Mouse (Mus musculus) CH12.LX (cell line): ENCODE data around the gene Selplg.

Experiments used
- CTCF ChIP-seq, 2 experiments: IDR thresholded peaks in 1 of 2; conservative IDR thresholded peaks in 1 of 2; 2 replicates each; pipeline ENCODE4 v1.5.1; 2011 to 2012; ENCODE audit warnings: low read depth in 2 of 2, low read length in 2 of 2, improper control_type of control experiment in 1 of 2, inconsistent platforms in 1 of 2, mild to moderate bottlenecking in 1 of 2, moderate library complexity in 1 of 2
- EP300 ChIP-seq: IDR thresholded peaks from 2 replicates; pipeline ENCODE4 v1.6.1; 2011; ENCODE audit warnings: low read length, improper control_type of control experiment
- IRF4 ChIP-seq: IDR thresholded peaks from 2 replicates; pipeline ENCODE4 v1.6.1; 2014; ENCODE audit warnings: low read depth, mild to moderate bottlenecking, inconsistent platforms, low read length, improper control_type of control experiment
- MXI1 ChIP-seq: IDR thresholded peaks from 2 replicates; pipeline ENCODE4 v1.6.1; 2011; ENCODE audit warnings: mild to moderate bottlenecking, low read depth, low read length, improper control_type of control experiment
- MYC ChIP-seq: IDR thresholded peaks from 2 replicates; pipeline ENCODE4 v1.6.1; 2011; ENCODE audit warnings: low read depth, mild to moderate bottlenecking, improper control_type of control experiment, low read length
- POLR2A ChIP-seq: IDR thresholded peaks from 2 replicates; pipeline ENCODE4 v1.6.1; 2011; ENCODE audit warnings: low read depth, mild to moderate bottlenecking, improper control_type of control experiment, low read length

DNA sequence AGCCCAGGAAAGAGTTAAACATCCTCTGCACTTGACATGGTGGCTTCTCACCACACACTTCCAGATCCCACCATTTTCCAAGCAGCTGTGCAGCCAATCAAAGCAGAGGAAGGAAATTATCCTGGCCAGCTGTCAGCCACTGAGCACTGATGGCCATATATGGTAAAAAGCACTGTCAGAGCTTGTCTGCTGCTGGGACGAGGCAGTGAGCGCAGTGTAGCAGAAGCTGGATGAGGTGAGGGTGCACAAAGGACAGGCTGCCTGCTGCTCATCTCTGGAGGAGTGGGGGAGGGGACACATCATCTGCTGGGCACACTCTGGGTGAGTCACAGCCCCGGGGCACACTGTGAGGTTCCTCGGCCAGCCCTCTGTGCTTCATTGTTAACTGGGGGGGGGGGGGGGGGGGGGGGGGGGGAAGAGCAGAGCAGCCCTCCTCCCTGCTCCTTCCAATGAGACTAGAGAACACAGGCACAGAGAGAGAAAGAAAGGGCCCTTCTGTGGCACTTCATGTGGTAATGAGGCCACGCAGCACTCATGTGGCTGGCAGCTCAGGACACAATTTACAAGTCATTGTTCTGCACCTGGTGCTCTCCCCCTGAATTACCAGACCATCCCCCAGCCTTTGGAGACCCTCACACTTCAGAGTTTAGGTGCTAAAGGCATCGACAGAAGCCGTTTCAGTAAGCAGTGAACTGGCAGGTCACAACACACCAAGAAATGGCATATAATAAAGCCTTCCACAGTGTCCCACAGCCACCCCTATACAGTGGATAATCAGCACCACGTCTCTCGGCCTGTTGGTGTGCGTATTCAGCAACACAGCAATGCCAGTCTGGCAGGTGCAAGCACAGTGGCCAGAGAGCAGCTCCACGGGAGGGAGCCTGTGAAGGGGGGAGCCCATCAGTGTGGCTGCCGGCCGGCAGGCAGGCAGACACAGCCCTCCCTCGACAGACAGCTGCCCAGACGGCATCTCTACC, 40.8 kb upstream of the Selplg start:
- TF ChIP-seq POLR2A: no peak
- TF ChIP-seq CTCF (conservative IDR thresholded peaks at IDR 0.05 in 1 of 2, IDR thresholded peaks at IDR 0.05 in 1 of 2; ENCODE audit: low read depth in 2 of 2, low read length in 2 of 2): no peak
- no peak for TF ChIP-seq EP300
- TF ChIP-seq MXI1: no peak
- TF ChIP-seq IRF4: no peak
- no peak for TF ChIP-seq MYC
